Comparison of ENCODE assay signal across 8 mouse cellular contexts in the genomic region with DNA sequence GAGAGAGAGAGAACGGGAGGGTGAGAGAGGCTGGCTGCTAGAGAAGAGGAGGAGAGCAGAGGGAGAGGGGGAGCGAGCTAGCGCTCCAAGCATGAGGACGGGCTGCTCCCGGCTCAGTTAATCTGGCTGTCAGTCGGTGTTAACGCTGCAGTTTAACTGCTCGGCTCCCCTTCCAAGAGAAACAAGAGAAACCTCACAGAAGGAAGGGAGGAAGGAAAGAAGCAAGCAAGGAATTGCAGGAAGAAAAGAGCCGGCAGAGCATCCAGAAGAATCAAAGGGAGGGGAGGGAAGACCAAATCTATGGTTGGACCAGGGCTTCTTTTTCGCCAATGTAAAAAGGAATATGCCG. TPM values are rescaled to one million over a fixed set of nuclear protein-coding genes. Genes with fewer than 3 reads are reported as not detected.
DNase-seq lines count a peak whose midpoint lies in the region; ATAC-seq lines count a peak whose summit lies in the region.

No protein-coding gene starts in this region.

- H3K36me3 ChIP-seq in midbrain, embryonic 16.5 days (ENCODE audit: control insufficient read depth, insufficient read depth, low read length) = no peaks in the 10 kb centered on the region

- peaks cover 15% of the 10 kb centered on the region for H3K4me1 ChIP-seq in midbrain, embryonic 16.5 days (ENCODE audit: control insufficient read depth, insufficient read depth, low read length)

- peak overlapping the region; percentile 54 for H3K4me3 ChIP-seq in midbrain, embryonic 16.5 days (ENCODE audit: low read depth, low read length)

- DNase-seq in kidney, postnatal 14 days = peak; percentile 21
- DNase-seq in kidney, adult 11 months = no peak
- peak; percentile 52 to 58 for DNase-seq in frontal cortex, postnatal 14 days (ENCODE audit: low spot score in 2 of 2)
- peak; percentile 68 to 79 for DNase-seq in layer of hippocampus, postnatal 14 days (ENCODE audit: low spot score in 2 of 2)
- DNase-seq in adrenal gland, adult 8-10 months = no peak
- no peak for DNase-seq in urinary bladder, postnatal 36 days (ENCODE audit: low spot score in 2 of 2)
- DNase-seq in adrenal gland, postnatal 4 days (ENCODE audit: low spot score in 2 of 2) = no peak

- H3K27ac ChIP-seq in midbrain, embryonic 16.5 days (ENCODE audit: low read length) = peak overlapping the region; percentile 87

- WGBS in midbrain, embryonic 16.5 days = under 1% methylated on average over 11 of the region's 11 CpGs

- H3K27me3 ChIP-seq in midbrain, embryonic 16.5 days (ENCODE audit: control insufficient read depth, insufficient read depth, low read depth, low read length) = no peaks in the 10 kb centered on the region

- H3K9me3 ChIP-seq in midbrain, embryonic 16.5 days (replicated peaks; ENCODE audit: control insufficient read depth, low read length, poor library complexity, severe bottlenecking) = no peaks in the 10 kb centered on the region

- peak; percentile 74 for ATAC-seq in midbrain, embryonic 16.5 days

- H3K9ac ChIP-seq in midbrain, embryonic 16.5 days (ENCODE audit: low read depth, low read length) = peak overlapping the region; percentile 71

- peak overlapping the region; percentile 66 for H3K4me2 ChIP-seq in midbrain, embryonic 16.5 days (ENCODE audit: low read length)

RNA-seq across cellular contexts. Expression of gene Gria1, which starts 0.5 kb away (rescaled TPM):
- 100 to 1,000 TPM; 580 to 600 TPM for total RNA-seq in layer of hippocampus, postnatal 14 days (2021)
- 62.5 and 63.7 TPM in 2 replicates for polyA plus RNA-seq in midbrain, embryonic 16.5 days (2015; fragmentation: Nextera tagmentation; extraction: Ambion mirVana)
- total RNA-seq in adrenal gland, adult 8-10 months (2022) = under 1 TPM; 0.34 to 0.91 (median 0.65) TPM
- 1 to 10 TPM; 2.8 to 3.5 TPM for total RNA-seq in adrenal gland, postnatal 4 days (2021)

Comparison
In these comparisons a context has a peak if more than half of its experiments do, and no peak if none do; other contexts are left out.
1. DNase-seq: peak in kidney, postnatal 14 days (single experiment), frontal cortex, postnatal 14 days (2 of 2) and layer of hippocampus, postnatal 14 days (2 of 2); none in kidney, adult 11 months (single experiment), adrenal gland, adult 8-10 months (single experiment), urinary bladder, postnatal 36 days (0 of 2) and adrenal gland, postnatal 4 days (0 of 2).
2. RNA of gene Gria1, which starts 0.5 kb away (total RNA-seq): 580 to 600 TPM in layer of hippocampus, postnatal 14 days; 2.8 to 3.5 TPM in adrenal gland, postnatal 4 days and 0.34 to 0.91 TPM in adrenal gland, adult 8-10 months; every median in the first group is over 100 times any median in the second.